Mouse (Mus musculus): ENCODE measurements around the gene Nsf.

Nsf gene

DNA sequence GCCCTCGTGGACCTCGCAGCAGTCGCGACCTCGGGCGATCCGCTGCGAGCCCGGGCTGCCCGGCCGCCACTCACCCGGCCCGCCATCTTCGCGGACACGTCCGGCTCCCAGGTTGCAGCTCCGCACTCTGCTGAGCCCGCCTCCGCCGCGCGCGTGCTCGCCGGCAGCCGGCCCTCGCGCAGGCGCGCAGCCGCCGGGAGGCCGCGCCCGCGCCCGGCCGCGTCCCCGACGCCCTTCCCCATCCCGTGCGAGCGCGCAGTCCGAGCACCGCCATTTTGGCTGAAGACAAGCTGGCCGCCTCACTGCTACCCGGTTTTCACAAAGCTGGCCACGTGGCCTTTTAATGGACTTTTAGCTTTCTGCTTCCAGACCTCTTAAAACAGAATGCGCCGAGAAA is at the start of gene Nsf:
TSS of gene Nsf (minus strand) at position 161 of the 397 bp plus-strand sequence.
- peak; percentile 99 for DNase-seq

DNA sequence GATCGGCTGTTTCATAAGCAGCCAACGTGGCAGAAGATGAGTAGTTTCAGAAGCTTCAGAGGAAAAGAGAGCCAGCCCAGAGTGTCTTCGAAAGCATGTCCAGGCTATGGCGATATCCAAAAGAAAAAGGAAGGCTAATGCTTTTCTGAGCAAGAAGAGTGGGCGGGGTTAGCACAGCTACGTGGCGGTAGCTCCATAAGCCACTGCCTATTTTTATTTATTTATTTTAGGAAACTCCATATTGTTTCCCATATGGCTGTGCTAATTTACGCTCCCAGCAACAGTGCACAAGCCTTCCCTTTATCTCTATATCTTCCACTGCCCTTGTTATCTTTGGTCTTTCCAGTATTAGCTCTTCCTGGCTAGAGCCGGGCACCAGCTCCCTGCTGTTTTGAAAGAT is 49.5 kb upstream of the Nsf start:
- no peak for DNase-seq

GRCm38 (mm10) chr11:104002191-104002590 is 48.3 kb upstream of the Nsf start:
- DNase-seq = no peak

GRCm38 (mm10) chr11:104001395-104001955 is 47.6 kb upstream of the Nsf start:
- no peak for DNase-seq

DNA sequence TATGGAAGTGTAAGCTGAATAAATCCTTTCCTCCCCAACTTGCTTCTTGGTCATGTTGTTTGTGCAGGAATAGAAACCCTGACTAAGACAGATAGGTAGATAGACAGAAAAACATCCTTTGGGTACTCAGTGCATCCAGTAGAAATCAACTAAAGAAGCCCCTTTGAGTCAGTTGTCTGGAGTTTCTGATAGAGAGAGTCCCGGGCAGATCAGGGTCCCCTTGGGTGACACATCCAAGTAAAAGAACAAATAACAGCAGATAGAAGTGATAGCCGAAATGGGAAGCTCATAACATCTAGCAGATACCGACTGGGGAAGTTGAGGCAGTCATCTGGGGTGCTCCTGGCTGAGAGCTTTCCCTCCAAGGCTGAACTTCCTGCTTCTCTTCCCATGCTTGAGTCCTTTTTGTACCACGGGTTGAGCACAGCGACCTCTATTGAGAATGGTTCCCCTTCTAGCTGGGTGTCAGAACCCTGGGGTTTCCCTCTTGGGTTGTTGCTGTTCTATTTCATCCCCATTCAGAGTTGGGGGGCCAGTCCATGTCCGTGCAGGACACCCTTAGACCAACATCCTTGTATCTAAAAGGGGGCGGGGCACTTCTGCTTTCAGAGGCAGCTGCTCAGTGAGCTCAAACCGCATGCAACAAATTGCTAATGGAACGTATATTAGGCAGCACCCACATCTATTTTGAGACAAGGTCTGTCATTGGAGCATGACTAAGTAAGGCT is 47.0 kb upstream of the Nsf start:
- peak; percentile 98 for DNase-seq

DNA sequence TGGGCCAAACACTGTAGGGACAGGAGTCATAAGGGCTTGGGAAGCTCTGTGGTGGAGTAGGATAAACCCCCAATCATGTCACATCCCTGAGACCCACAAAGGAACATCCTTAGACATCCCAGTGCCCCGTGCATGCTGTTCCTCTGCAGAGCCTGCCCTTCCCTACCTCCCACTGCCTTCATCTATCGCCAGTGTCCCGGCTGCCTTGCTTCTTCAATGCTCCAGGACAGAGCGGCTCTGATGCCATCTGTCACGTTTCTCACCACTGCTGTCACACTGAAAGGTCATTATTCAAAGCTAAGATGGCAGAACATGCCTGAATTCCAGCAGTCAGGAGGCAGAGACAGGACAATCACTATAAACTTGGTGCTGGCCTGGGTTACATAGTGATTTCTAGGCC is 44.9 kb upstream of the Nsf start:
- DNase-seq = no peak

DNA sequence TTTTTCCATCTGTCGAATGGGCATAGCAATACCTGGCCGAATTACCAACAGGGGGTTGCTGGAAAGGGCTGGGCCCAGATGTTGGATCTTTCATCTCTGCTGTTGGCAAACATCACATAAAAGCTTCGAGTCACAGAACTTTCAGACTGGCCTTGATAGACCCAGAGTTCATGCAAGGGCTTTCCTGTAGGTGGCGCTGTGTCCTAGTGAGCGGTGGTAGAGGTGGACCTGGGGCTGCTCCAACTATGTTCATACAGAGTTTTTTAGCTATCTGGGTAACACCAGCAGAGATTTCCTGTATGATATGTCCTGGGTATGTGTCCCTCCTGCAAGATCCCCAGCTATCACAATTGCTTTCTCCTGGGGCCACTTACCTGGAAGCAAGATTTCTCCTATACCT is 43.5 kb upstream of the Nsf start:
- DNase-seq = no peak

DNA sequence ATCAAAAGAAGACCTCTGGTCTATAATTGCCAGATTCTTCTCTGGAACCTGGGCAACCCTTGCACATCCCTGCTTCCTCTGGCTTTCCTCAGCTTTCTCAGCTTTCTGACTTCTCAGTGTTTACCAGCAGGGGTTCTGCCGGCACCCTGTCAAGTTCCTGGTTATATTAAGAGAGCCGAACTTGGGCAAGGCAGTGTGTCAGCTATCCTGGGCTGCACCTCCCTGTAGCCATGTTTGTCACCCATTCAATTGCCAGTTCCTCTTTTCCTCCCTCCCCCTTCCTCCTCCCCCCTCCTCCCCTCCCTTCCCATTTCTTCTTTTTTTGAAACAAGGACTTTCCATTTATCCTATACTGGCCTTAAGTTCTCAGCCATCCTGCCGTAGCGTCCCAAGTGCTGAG is 38.8 kb upstream of the Nsf start:
- DNase-seq = peak; percentile 94

GRCm38 (mm10) chr11:103990049-103990557 is 36.2 kb upstream of the Nsf start:
- DNase-seq = peak; percentile 95

DNA sequence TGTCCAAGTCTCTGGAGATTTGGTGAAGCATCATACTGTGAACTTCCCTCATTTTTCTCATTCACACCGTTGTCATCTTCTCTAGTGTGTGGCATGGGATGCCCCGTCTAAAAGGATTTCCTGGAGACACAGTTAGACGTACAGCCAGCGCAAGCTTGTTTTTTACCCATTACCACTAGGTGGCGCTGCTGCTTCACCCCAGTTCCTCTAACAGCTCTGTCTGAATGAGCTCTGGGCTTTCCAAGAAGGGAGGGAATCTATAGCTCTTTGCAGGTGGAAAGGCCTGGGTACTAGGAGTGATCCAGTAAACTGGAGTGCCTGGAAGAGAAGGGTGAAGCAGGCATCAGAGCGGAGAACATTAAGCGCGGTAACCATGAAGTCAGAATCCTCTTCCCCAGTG is 33.6 kb upstream of the Nsf start:
- DNase-seq = peak; percentile 92

DNA sequence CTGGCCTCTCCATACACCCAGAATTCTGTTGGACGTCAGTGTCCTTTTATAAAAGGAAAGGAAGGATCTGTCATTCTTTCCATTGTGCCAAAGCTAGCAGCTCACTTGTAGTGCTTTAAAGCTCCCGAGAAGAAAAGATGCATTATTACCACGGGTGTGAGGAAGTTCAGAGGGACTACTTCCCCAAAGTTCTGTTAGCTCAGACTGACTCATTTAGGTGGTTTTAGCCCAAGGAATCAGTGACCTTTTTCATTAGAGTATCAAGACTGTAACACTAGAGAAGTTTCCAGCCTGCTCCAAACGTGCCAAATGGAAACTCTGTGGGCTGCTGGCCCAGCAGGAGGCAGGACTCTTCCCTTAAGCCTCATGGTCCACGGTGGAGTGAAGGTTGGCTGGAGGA is 30.2 kb upstream of the Nsf start:
- no peak for DNase-seq

DNA sequence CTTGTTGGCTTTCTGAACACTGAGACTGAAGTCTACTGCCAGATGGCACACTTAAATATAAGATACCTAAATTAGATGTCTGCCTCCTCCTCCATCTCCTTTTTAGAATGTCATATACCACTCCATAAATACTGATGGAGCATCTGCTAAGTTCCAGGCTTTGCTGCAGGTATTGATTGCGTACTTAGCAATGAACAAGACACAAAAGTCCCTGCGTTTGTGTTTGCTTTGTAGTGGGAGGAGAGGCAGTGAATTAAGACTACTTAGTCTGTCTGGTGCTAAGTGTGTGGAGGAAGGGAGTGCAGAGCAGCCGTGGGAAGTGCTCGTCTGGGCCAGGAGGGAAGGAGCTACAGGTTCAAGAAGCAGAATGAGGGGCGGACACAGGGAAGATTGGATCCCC is 28.0 kb upstream of the Nsf start:
- no peak for DNase-seq

DNA sequence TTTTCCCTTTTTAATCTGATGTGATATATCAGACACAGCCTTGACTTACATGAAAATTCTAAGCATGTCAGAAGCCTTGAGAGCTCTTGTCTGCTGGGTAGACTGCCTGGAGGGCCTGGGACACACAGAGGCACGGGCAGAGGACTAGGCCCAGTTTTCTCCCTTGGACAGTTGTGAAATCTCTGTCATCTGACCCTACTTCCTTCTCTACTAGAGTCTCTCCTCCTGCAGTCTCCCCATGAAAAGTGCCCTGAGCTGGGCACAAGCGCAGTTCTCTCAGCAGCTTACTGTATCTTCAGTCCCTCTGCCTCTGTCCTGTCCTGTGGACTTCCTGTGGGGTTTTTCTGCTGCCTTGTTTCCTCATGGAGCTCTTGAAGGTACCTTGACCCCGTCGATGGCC is 25.5 kb upstream of the Nsf start:
- peak; percentile 95 for DNase-seq

DNA sequence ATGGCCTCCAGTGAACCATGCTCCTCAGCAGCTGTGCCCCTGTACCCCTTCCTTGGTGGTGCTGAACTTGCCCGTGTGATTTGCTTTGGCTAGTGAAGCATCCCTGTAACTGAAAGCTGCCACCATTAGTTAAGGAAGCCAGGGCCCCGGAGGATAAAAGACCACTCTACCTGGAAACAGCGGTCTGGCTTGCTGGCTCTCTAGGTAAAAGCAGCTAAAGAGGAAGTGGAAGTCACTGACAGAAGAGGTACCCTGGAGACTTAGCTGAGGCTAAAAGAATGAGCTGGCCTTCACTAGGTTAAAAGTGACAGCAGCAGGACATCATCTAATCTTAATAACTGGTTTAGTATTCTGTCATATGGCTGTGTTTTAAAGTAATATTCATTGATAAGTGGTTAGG is 17.0 kb upstream of the Nsf start:
- DNase-seq = peak; percentile 77

DNA sequence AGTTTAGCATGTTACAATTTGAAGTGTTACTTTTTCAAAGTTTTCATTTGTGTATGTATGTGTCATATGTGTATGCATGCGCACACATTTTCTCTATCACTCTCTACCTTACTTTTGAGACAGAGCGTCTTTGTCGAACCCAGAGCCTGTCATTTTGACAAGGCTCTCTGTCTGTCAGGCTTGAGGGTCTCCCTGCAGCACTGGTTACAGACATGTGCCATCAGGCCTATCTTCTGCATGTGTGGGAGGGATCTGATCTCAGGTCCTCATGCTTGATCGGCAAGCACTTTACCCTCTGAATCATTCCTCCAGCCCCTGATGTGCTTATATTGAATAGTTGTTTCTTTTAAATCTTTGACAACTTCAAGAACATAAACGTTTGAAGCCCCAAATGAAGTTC is 15.4 kb upstream of the Nsf start:
- DNase-seq = peak; percentile 80

DNA sequence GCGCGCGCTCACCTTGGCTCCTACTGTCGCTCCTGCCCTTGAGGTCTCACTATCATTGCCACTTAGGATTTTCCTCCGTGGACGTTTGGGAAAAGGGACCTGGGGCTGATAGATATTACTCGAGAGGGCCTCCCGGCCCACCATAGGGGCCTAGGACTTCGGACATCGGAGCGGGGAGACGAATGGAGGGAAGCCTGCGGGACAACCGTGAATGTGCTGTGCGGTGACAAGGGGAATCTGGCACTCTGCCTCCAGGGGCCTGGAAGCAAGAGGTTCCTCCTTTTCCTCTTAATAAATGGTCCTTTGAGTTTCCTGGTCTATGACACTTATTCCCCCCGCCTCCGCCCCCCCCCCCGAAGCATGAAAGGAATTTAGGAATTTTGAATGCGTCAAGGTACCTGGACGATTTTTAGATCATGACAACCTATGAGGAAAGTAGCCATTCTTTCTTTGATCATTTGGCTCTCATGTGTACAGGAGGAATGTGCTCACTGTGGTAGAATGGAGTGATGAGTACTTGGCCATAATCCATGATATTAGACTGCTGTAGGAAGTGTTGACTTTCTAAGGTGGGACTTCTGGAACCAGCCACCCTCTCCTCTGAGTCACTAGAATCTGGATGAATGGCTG is 13.4 kb upstream of the Nsf start:
- no peak for DNase-seq

DNA sequence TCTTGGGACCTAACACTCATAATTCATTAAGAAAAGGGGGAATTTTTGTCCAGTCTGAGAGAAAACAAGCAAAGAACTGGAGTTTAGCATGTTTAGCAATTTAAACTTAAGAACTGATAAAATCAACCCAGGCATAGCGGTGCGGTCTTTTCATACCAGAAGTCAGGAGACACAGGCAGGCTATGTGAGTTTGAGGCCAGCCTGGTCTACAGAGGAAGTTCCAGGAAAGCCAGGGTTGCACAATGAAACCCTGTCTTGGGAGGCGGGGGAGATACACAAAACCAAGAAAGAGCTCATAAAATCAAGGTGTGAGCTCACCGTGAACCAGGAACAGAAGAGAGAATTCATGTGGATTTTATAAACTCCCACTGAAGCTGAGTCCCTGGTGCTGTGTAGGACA is 3.0 kb upstream of the Nsf start:
- DNase-seq = no peak

DNA sequence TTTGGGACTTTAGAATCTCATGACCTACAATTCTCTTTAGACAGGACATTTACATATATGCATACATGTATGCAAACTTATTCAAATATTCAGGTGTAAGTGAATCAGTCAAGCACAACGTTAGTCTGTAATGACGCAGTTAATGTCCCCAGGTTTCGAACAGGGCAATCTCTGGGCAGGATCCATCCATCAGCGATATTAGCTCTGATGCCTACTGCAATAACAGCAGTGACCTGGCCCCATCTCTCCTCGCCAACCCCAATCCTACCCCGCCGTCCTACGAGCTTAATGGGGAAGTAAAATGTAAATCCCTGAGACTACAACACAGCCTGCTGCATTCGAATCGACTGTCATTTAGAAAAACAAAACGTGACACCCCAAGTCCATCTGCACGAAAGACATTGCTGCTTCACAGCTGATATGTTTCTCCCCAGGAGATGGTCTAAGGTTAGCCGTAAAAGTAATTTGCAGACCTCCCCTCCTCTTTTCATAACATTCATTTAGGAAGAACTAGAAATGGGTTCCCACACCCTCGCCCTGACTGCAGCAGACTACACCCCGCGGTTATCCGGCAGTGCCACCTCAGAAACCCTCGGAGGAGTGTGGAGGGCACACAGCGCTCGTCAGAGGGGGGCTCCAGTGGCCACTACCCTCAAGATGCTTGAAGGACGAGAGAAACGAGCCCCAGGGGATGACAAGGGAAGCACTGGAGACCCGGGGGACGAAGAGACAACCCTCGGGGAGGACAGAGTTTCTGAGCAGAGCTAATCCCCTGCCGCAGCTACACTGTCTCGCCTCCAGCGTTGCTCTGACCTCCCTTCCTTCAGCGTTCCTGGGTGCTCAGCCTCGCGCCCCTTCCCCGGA is 592 bp downstream of the Nsf start:
- peak; percentile 92 for DNase-seq

- DNase-seq = no peak
Measured at GRCm38 (mm10) chr11:103952635-103953031, 1.2 kb downstream of the Nsf start.

DNA sequence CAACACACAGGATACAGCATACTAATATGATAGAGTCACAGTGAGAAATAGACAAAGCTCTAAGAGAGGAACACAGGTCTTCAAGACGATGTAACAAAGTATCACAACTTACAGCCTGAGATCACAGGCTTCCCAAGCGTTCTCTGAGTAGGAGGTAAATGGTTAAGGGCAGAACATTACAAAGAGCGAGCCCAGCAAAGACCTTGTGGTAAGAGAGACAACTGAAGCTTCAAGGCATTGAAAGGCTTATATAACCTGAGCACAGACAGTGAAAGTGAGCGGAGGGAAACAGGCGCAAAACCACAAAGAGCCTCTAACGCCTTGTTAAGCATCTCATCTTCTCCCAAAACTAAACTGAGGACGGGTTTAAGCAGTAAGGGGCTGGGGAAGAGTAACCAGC is 2.8 kb downstream of the Nsf start:
- no peak for DNase-seq

DNA sequence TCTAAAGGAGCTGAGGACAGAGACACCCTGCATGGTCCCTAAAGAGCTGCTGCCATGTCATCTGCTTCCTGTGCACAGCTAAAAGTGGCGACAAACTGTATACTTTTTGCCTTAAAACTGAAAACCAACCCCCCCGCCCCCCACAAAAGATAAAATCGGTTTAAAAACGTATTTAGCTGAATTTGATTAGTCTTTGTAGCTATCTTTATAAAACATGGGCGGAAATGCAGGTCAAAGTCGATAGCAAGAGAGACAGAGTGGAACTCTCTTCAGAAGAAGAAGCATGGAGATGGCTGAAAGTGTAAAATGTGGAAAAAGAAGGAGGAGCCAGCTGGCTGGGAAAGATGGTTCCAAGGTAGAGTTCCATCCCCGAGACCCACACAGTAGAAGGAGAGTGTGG is 4.9 kb downstream of the Nsf start:
- peak; percentile 30 for DNase-seq

DNA sequence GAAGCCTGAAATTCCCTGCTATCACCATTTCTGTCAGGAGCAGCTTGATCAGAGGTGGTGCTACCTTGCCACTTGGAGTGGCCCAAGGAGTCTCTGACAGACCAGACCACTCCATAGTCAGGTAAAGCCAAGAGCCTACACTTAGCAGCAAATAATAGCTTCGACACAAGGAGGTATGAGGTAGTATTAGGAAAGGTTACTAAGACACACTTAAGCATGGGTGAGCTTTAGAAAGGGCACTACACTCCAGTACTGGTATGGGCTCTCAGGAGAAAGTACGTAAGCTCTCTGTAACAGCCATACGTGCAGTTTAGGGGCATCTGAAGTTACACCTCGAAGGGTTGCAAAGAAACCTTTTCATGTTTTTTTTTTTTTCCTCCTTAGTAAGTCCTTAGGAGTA is 11.1 kb downstream of the Nsf start:
- DNase-seq = no peak

DNA sequence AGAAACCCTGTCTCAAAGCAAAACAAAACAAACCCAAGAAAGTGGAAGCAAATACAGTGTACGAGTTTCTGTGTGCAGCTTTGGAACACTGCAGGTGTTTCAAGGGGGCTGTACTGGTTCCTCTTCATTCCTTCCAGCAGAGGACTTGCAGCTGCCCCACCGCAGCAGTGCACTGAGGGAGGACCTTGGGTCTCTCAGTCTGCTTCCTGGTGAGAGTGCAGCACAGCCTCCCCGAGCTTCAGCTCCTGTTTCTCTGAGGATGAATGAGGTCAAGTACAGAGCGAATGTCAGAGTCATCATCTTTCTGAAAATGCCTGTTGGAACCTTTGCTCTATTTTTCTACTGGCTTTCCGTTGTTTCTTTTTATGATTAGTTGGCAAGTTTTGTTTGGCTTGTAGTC is 12.5 kb downstream of the Nsf start:
- peak; percentile 61 for DNase-seq

Measured in heart, adult 11 months (tissue).